Mouse (Mus musculus) heart, embryonic 10.5 days (tissue): Measurements from ENCODE around the gene Zfp566. TPM values are rescaled to one million over a fixed set of nuclear protein-coding genes. Genes with fewer than 3 reads are reported as not detected.

Source experiments
- DNase-seq: peaks from one replicate; pipeline ENCODE4 v3.0.0-alpha.2; 2017; ENCODE audit warnings: low spot score
- H3K27ac ChIP-seq: fragments of 300-500 bp; sonication (generic); 2 replicates; pipeline ENCODE4 v1.5.1; 2016; ENCODE audit warnings: mild to moderate bottlenecking
- H3K27me3 ChIP-seq: fragments of 300-500 bp; sonication (generic); 2 replicates; pipeline ENCODE4 v1.6.1; 2016; ENCODE audit warnings: mild to moderate bottlenecking; ENCODE audit not compliant: poor library complexity, insufficient read depth, severe bottlenecking
- H3K36me3 ChIP-seq: fragments of 300-500 bp; sonication (generic); 2 replicates; pipeline ENCODE4 v1.6.1; 2016; ENCODE audit warnings: mild to moderate bottlenecking, moderate library complexity
- H3K4me1 ChIP-seq: fragments of 300-500 bp; sonication (generic); 2 replicates; pipeline ENCODE4 v1.6.1; 2016; ENCODE audit warnings: mild to moderate bottlenecking
- H3K4me3 ChIP-seq: fragments of 300-500 bp; sonication (generic); 2 replicates; pipeline ENCODE4 v1.5.1; 2016; ENCODE audit warnings: mild to moderate bottlenecking, moderate library complexity
- H3K9me3 ChIP-seq: fragments of 300-500 bp; sonication (generic); 2 replicates; pipeline ENCODE4 v1.6.1; 2016; ENCODE audit warnings: mild to moderate bottlenecking, moderate library complexity
- WGBS: fragments of 180-500 bp; shearing (Covaris S2); methylation state at CpG from one replicate; pipeline ENCODE4 v1.1.7; 2016; 5-methylcytosine and 5-hydroxymethylcytosine counted together
- microRNA-seq: library from miRNA; unstranded; fragments of <30 nt; microRNA quantifications from one replicate; pipeline ENCODE4, GENCODE M21; 2017
- polyA plus RNA-seq: library from polyadenylated mRNA; unstranded; fragments of >200 nt; fragmentation: Nextera tagmentation; extraction: Ambion mirVana; gene quantifications from 2 replicates; pipeline ENCODE4 v1.2.1, GENCODE M21; 2016

Gene Zfp566
- polyA plus RNA-seq, 1 experiment from 2014 or later = 10.7 TPM

DNA sequence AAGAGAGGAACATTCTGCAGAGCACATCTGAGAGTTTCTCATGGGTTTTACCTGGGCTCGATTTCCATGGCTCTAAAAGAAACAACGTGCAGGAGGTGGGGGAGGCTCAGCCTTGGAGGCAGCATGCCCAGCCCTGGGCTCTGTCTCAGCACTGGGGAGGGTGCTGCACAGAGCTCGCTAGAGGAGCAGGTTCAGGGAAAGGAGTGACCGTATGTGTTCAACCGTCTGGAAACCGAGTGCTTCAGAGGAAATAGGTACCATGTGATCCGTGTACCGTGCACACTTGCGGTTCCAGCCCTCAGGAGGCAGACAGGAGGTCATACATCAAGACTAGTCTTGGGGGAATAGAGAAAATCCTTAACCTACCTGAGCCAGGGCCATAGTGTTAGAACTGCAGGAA, 46.0 kb downstream of the Zfp566 start:
- Histone ChIP-seq H3K27me3 (no peaks in the 10 kb centered on the region), H3K27ac (no peak overlapping the region), H3K4me3 (no peak overlapping the region), H3K9me3 (no peaks in the 10 kb centered on the region), H3K36me3 (no peaks in the 10 kb centered on the region; the same call in 1 of the 2 replicates), H3K4me1 (0 out of 2 replicates have a peak, but pooled peaks cover 4% of the 10 kb centered on the region)
- WGBS = 62% methylated on average over 9 of the region's 9 CpGs
- DNase-seq = no peak

- DNase-seq = no peak
- Histone ChIP-seq H3K27me3 (no peaks in the 10 kb centered on the region), H3K9me3 (no peaks in the 10 kb centered on the region), H3K27ac (no peak overlapping the region), H3K4me3 (no peak overlapping the region), H3K36me3 (peaks cover 19% of the 10 kb centered on the region), H3K4me1 (0 out of 2 replicates have a peak, but pooled peaks cover 3% of the 10 kb centered on the region)
- WGBS = 92% methylated on average over 12 of the region's 12 CpGs
Observed at GRCm38 (mm10) chr7:30034331-30034730, 56.0 kb downstream of the Zfp566 start.

- H3K36me3 ChIP-seq = peaks cover 22% of the 10 kb centered on the region
- H3K27ac ChIP-seq = no peak overlapping the region
- H3K9me3 ChIP-seq = no peaks in the 10 kb centered on the region
- H3K4me3 ChIP-seq = no peak overlapping the region
- H3K4me1 ChIP-seq = 0 out of 2 replicates have a peak, but pooled peaks cover 3% of the 10 kb centered on the region
- DNase-seq = no peak
- H3K27me3 ChIP-seq = no peaks in the 10 kb centered on the region
- WGBS = 87% methylated on average over 3 of the region's 3 CpGs
Observed at GRCm38 (mm10) chr7:30031379-30031778, 58.9 kb downstream of the Zfp566 start.

GRCm38 (mm10) chr7:30030677-30031076, 59.6 kb downstream of the Zfp566 start:
- Histone ChIP-seq H3K27me3 (no peaks in the 10 kb centered on the region), H3K4me3 (no peak overlapping the region), H3K36me3 (peaks cover 28% of the 10 kb centered on the region), H3K4me1 (0 out of 2 replicates have a peak, but pooled peaks cover 3% of the 10 kb centered on the region), H3K9me3 (no peaks in the 10 kb centered on the region), H3K27ac (no peak overlapping the region)
- peak; percentile 46 for DNase-seq
- WGBS = 36% methylated on average over 6 of the region's 6 CpGs

GRCm38 (mm10) chr7:30028572-30028971, 61.8 kb downstream of the Zfp566 start:
- H3K27me3 ChIP-seq = no peaks in the 10 kb centered on the region
- 81% methylated on average over 3 of the region's 3 CpGs for WGBS
- H3K36me3 ChIP-seq = peaks cover 48% of the 10 kb centered on the region

More at GRCm38 (mm10) chr7:30028572-30028971, 61.8 kb downstream of the Zfp566 start:
- Histone ChIP-seq H3K4me1 (0 out of 2 replicates have a peak, but pooled peaks cover 3% of the 10 kb centered on the region), H3K9me3 (no peaks in the 10 kb centered on the region), H3K4me3 (no peak overlapping the region), H3K27ac (no peak overlapping the region)
- DNase-seq = peak; percentile 47

Small RNAs within 50 kb of the gene (microRNA-seq; reads per million reads assigned to microRNA genes)
- not detected for gene Gm23368

Other genes starting within 250 kb of the Zfp566 start
- gene Zfp940, start 236.9 kb downstream of the Zfp566 start, polyA plus RNA-seq = 4.4 and 5.7 TPM in 2 replicates
- gene Zfp420, start 230.5 kb downstream of the Zfp566 start, polyA plus RNA-seq = 3.7 and 6.3 TPM in 2 replicates
- gene Zfp27, start 184.0 kb downstream of the Zfp566 start, polyA plus RNA-seq = 8.2 and 9.5 TPM in 2 replicates
- 2.1 and 3.7 TPM in 2 replicates for gene Zfp383, start 182.3 kb downstream of the Zfp566 start, polyA plus RNA-seq
- 10.3 and 10.9 TPM in 2 replicates for gene Zfp74, start 136.4 kb downstream of the Zfp566 start, polyA plus RNA-seq
- 32.0 and 33.8 TPM in 2 replicates for gene Zfp568, start 106.6 kb downstream of the Zfp566 start, polyA plus RNA-seq
- 2.7 and 3.2 TPM in 2 replicates for gene Zfp14, start 39.1 kb downstream of the Zfp566 start, polyA plus RNA-seq
- 4.5 and 5.2 TPM in 2 replicates for gene Zfp82, start 17.6 kb downstream of the Zfp566 start, polyA plus RNA-seq
- 0.34 and 1.0 TPM in 2 replicates for gene Gm26920, start 117 bp downstream of the Zfp566 start, polyA plus RNA-seq
- gene Zfp260, start 4.2 kb upstream of the Zfp566 start, polyA plus RNA-seq = 79.8 and 91.7 TPM in 2 replicates
- gene Zfp382, start 31.4 kb upstream of the Zfp566 start, polyA plus RNA-seq = 9.5 and 10.8 TPM in 2 replicates
- 8.6 and 9.5 TPM in 2 replicates for gene Zfp146, start 79.2 kb upstream of the Zfp566 start, polyA plus RNA-seq
- 163 and 277 TPM in 2 replicates for gene Cox7a1, start 93.6 kb upstream of the Zfp566 start, polyA plus RNA-seq
- 76.6 and 84.1 TPM in 2 replicates for gene Capns1, start 108.3 kb upstream of the Zfp566 start, polyA plus RNA-seq
- gene Polr2i, start 141.4 kb upstream of the Zfp566 start, polyA plus RNA-seq = 122 and 127 TPM in 2 replicates
- 212 and 246 TPM in 2 replicates for gene Tbcb, start 141.7 kb upstream of the Zfp566 start, polyA plus RNA-seq
- not detected in 2 replicates for gene Ovol3, start 145.2 kb upstream of the Zfp566 start, polyA plus RNA-seq
- 0.29 and 0.43 TPM in 2 replicates for gene Thap8, start 189.6 kb upstream of the Zfp566 start, polyA plus RNA-seq
- gene Wdr62, start 189.9 kb upstream of the Zfp566 start, polyA plus RNA-seq = 11.4 and 13.9 TPM in 2 replicates
- gene Clip3, start 201.2 kb upstream of the Zfp566 start, polyA plus RNA-seq = 10.4 and 18.4 TPM in 2 replicates
- gene Alkbh6, start 218.2 kb upstream of the Zfp566 start, polyA plus RNA-seq = 68.2 and 71.8 TPM in 2 replicates
- gene Syne4, start 224.3 kb upstream of the Zfp566 start, polyA plus RNA-seq = 26.8 and 43.1 TPM in 2 replicates
- 2.5 and 3.2 TPM in 2 replicates for gene E130208F15Rik, start 231.2 kb upstream of the Zfp566 start, polyA plus RNA-seq
- 15.1 and 16.4 TPM in 2 replicates for gene Sdhaf1, start 233.4 kb upstream of the Zfp566 start, polyA plus RNA-seq